Mouse (Mus musculus) lung, postnatal 0 days (tissue): Measurements from ENCODE around the gene Mylk. TPM values are rescaled to one million over a fixed set of nuclear protein-coding genes. Genes with fewer than 3 reads are reported as not detected.

ENCODE experiments used
- ATAC-seq: fragments of 200-750 bp; cut with Nextera tagmentation; 2 replicates; pipeline ENCODE4 v1.8.0; 2017; ENCODE audit warnings: moderate library complexity
- DNase-seq: peaks from one replicate; pipeline ENCODE4 v3.0.0-alpha.2; 2016; ENCODE audit warnings: low spot score
- H3K27ac ChIP-seq: fragments of 300-500 bp; sonication (generic); 2 replicates; pipeline ENCODE4 v1.5.1; 2014; ENCODE audit warnings: antibody characterized with exemption, mild to moderate bottlenecking, low read length, mixed read lengths
- H3K27me3 ChIP-seq: fragments of 300-500 bp; sonication (generic); replicated peaks from 2 replicates; pipeline ENCODE4 v1.6.1; 2014; ENCODE audit warnings: low read length, mixed read lengths; ENCODE audit not compliant: insufficient read depth
- H3K36me3 ChIP-seq: fragments of 300-500 bp; sonication (generic); 2 replicates; pipeline ENCODE4 v1.6.1; 2014; ENCODE audit warnings: low read length, mixed read lengths; ENCODE audit not compliant: insufficient read depth
- H3K4me1 ChIP-seq: fragments of 300-500 bp; sonication (generic); 2 replicates; pipeline ENCODE4 v1.6.1; 2014; ENCODE audit warnings: antibody characterized with exemption, low read depth, low read length, mixed read lengths; ENCODE audit not compliant: insufficient read depth
- H3K4me2 ChIP-seq: fragments of 300-500 bp; sonication (generic); replicated peaks from 2 replicates; pipeline ENCODE4 v1.6.1; 2014; ENCODE audit warnings: low read depth, mild to moderate bottlenecking, low read length, moderate library complexity, mixed read lengths
- H3K4me3 ChIP-seq: fragments of 300-500 bp; sonication (generic); 2 replicates; pipeline ENCODE4 v1.5.1; 2014; ENCODE audit warnings: low read depth, low read length
- H3K9ac ChIP-seq: fragments of 300-500 bp; sonication (generic); replicated peaks from 2 replicates; pipeline ENCODE4 v1.6.1; 2014; ENCODE audit warnings: low read depth, mild to moderate bottlenecking
- H3K9me3 ChIP-seq: fragments of 300-500 bp; sonication (generic); 2 replicates; pipeline ENCODE4 v1.6.1; 2016; ENCODE audit warnings: low read length, mixed read lengths
- CTCF ChIP-seq: IDR thresholded peaks from 2 replicates; pipeline ENCODE4 v1.5.1; 2016; ENCODE audit warnings: antibody characterized with exemption, mild to moderate bottlenecking
- EP300 ChIP-seq: IDR thresholded peaks from 2 replicates; pipeline ENCODE4 v1.6.1; 2016; ENCODE audit warnings: antibody characterized with exemption, mild to moderate bottlenecking, control low read depth
- WGBS: fragments of 180-500 bp; shearing (Covaris S2); extraction: QIAGEN DNeasy Blood & Tissue Kit; methylation state at CpG from one replicate; pipeline ENCODE4 v1.1.7; 2014; 5-methylcytosine and 5-hydroxymethylcytosine counted together
- polyA plus RNA-seq: library from polyadenylated mRNA; unstranded; fragments of >200 nt; fragmentation: Nextera tagmentation; extraction: Ambion mirVana; gene quantifications from 2 replicates; pipeline ENCODE4 v1.2.1, GENCODE M21; 2015

Mylk gene
- polyA plus RNA-seq, 1 experiment from 2014 or later: 55.7 TPM

GRCm38 (mm10) chr16:34962322-34962721, 217.3 kb downstream of the Mylk start:
- peak; percentile 63 for DNase-seq
- no peaks in the 10 kb centered on the region for H3K27me3 ChIP-seq
- no peak for ATAC-seq
- H3K27ac ChIP-seq: peak overlapping the region; percentile 38; the same call in 1 of the 2 replicates
- H3K4me1 ChIP-seq: peaks cover 47% of the 10 kb centered on the region
- peaks cover 5% of the 10 kb centered on the region; the same call in 1 of the 2 replicates for H3K36me3 ChIP-seq
- TF ChIP-seq CTCF: no peak
- no peak for TF ChIP-seq EP300
- no peak overlapping the region for H3K9ac ChIP-seq
- no peak overlapping the region for H3K4me2 ChIP-seq
- H3K9me3 ChIP-seq: no peaks in the 10 kb centered on the region
- no peak overlapping the region for H3K4me3 ChIP-seq
- WGBS: 26% methylated on average over 4 of the region's 4 CpGs

GRCm38 (mm10) chr16:34963008-34963407, 218.0 kb downstream of the Mylk start:
- Histone ChIP-seq H3K4me2 (no peak overlapping the region), H3K4me1 (peaks cover 46% of the 10 kb centered on the region), H3K27me3 (no peaks in the 10 kb centered on the region), H3K4me3 (no peak overlapping the region), H3K9me3 (no peaks in the 10 kb centered on the region), H3K36me3 (peaks cover 5% of the 10 kb centered on the region; the same call in 1 of the 2 replicates), H3K27ac (peak overlapping the region; percentile 59), H3K9ac (no peak overlapping the region)
- no peak for TF ChIP-seq CTCF
- TF ChIP-seq EP300: peak; percentile 67
- WGBS: 24% methylated on average over 4 of the region's 4 CpGs
- ATAC-seq (no peak), DNase-seq (peak; percentile 44)

- H3K27ac ChIP-seq: peak overlapping the region; percentile 83
These were observed 221.6 kb downstream of the Mylk start for GRCm38 (mm10) chr16:34966620-34967081.

DNA sequence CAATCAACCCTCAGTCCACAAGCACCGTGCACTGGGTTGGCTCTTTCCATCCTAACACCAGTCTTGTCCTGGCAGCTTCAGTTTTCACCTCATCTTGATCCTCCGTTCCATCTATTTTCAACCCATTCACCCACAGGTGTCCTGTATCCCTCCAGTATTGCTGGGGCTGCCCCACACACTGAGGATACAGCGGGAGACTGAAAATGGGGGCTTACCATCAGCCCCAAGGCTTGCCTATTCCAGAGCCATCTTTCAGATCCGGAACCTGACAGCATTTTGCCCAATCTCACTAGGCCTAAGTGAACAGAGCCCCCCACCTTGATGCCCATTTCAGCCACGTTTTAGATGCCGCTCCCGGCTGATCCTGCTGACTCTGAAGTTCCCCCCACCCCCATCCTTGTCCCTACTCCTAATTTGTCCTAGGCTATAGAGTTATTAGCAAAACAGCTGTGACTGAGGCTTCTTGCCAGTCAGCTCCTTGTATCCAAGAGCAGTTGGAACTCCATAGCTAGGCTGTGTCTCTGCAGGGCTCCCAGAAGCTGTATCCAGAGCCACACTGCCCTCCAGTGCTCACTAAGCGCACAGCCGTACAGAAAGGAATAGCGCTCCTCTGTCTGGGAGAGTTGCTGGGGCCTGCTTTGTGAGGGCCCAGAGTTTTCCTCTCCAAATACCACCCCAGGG, 222.2 kb downstream of the Mylk start:
- peak; percentile 33; the same call in 1 of the 2 replicates for TF ChIP-seq EP300
- peak; percentile 95 for TF ChIP-seq CTCF
- Histone ChIP-seq H3K9ac (no peak overlapping the region), H3K36me3 (peaks cover 9% of the 10 kb centered on the region; the same call in 1 of the 2 replicates), H3K27me3 (no peaks in the 10 kb centered on the region), H3K27ac (peak overlapping the region; percentile 83; the same call in 1 of the 2 replicates), H3K4me1 (peaks cover 17% of the 10 kb centered on the region), H3K9me3 (no peaks in the 10 kb centered on the region), H3K4me3 (no peak overlapping the region), H3K4me2 (no peak overlapping the region)
- ATAC-seq (peak; percentile 84), DNase-seq (peak; percentile 95)
- 36% methylated on average over 10 of the region's 10 CpGs for WGBS

More at GRCm38 (mm10) chr16:34966620-34967081, 221.6 kb downstream of the Mylk start:
- H3K4me1 ChIP-seq: peaks cover 17% of the 10 kb centered on the region
- peak; percentile 85 for DNase-seq
- ATAC-seq: peak; percentile 78
- H3K4me2 ChIP-seq: no peak overlapping the region
- no peak overlapping the region for H3K4me3 ChIP-seq
- H3K9ac ChIP-seq: no peak overlapping the region
- WGBS: 13% methylated on average over 5 of the region's 5 CpGs
- no peaks in the 10 kb centered on the region for H3K9me3 ChIP-seq
- no peak for TF ChIP-seq CTCF
- TF ChIP-seq EP300: peak; percentile 92; the same call in 1 of the 2 replicates
- H3K27me3 ChIP-seq: no peaks in the 10 kb centered on the region
- peaks cover 9% of the 10 kb centered on the region; the same call in 1 of the 2 replicates for H3K36me3 ChIP-seq

DNA sequence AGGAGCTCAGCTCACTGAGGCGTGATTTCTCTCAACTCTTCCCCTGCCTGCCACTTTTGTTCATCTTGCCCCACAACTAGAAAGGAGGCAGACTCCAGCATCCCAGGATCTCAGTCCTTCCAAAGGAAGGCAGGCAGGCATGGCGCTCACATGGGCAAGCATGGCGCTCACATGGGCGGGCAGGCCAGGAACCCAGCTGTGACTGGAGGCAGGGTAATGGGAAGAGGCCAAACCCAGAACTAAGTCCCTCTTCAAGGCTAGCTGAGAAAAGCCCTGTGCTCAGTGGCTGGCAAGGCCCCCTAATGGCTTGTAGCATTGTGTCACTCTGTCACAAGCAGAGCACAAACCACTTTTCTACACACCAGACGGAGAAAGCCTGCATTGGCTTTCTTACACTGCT, 223.2 kb downstream of the Mylk start:
- Histone ChIP-seq H3K4me2 (no peak overlapping the region), H3K36me3 (peaks cover 15% of the 10 kb centered on the region; the same call in 1 of the 2 replicates), H3K9ac (no peak overlapping the region), H3K4me3 (no peak overlapping the region), H3K9me3 (no peaks in the 10 kb centered on the region), H3K27me3 (no peaks in the 10 kb centered on the region), H3K4me1 (peaks cover 15% of the 10 kb centered on the region), H3K27ac (no peak overlapping the region)
- WGBS: 88% methylated on average over 5 of the region's 5 CpGs
- ATAC-seq: no peak
- TF ChIP-seq CTCF (peak; percentile 22), EP300 (no peak)
- DNase-seq: no peak

DNA sequence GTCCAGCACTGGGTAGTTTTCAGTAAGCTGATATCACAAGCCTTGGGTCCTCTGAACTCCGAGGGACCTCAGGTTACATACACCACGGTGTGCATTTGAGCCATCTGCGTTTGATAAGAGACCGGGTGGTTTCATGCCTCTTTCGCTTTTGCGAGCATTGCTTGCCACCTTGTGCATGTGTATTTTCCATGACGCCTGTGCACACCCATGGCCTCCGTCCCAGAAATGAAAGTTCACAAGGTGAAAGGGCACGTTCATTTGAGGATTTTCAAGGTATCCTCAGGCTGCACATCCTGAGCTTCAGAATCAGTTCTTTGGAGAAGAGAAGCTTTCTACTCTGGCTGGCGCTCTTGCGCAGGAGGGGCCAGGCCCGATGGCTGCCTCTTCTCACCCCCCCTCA, 227.5 kb downstream of the Mylk start:
- no peak overlapping the region for H3K4me3 ChIP-seq
- no peaks in the 10 kb centered on the region for H3K27me3 ChIP-seq
- no peaks in the 10 kb centered on the region for H3K4me1 ChIP-seq
- TF ChIP-seq CTCF (no peak), EP300 (no peak)
- WGBS: 77% methylated on average over 12 of the region's 12 CpGs
- H3K9me3 ChIP-seq: no peaks in the 10 kb centered on the region
- no peak overlapping the region for H3K27ac ChIP-seq
- no peak for ATAC-seq
- no peak for DNase-seq
- no peak overlapping the region for H3K4me2 ChIP-seq
- peaks cover 15% of the 10 kb centered on the region for H3K36me3 ChIP-seq
- no peak overlapping the region for H3K9ac ChIP-seq
